Mouse (Mus musculus) myocyte (in vitro differentiated cells): ENCODE measurements around the gene Pla2g2d.

Source experiments
- E2F4 ChIP-seq: IDR thresholded peaks from one replicate; pipeline ENCODE4 v1.6.1; 2011; ENCODE audit warnings: mild to moderate bottlenecking, control low read depth, moderate library complexity; ENCODE audit not compliant: insufficient read depth
- MAX ChIP-seq: IDR thresholded peaks from one replicate; pipeline ENCODE4 v1.6.1; 2011; ENCODE audit warnings: low read depth, mild to moderate bottlenecking, control low read depth
- MYOD1 ChIP-seq, 3 experiments: IDR thresholded peaks; one replicate each; pipeline ENCODE4 v1.6.1; 2011; ENCODE audit warnings: control low read depth in 2 of 3, low read depth in 2 of 3, mild to moderate bottlenecking in 2 of 3, moderate library complexity in 1 of 3; ENCODE audit not compliant: insufficient read length in 2 of 3, control insufficient read depth in 1 of 3
- MYOG ChIP-seq, 3 experiments: IDR thresholded peaks; one replicate each; pipeline ENCODE4 v1.6.1; 2011; ENCODE audit warnings: control low read depth in 2 of 3, low read depth in 2 of 3, mild to moderate bottlenecking in 2 of 3; ENCODE audit not compliant: insufficient read length in 2 of 3, control insufficient read depth in 1 of 3, insufficient read depth in 1 of 3
- POLR2A ChIP-seq: IDR thresholded peaks from one replicate; pipeline ENCODE4 v1.6.1; 2011; ENCODE audit warnings: low read depth, mild to moderate bottlenecking, control low read depth, moderate library complexity; ENCODE audit not compliant: insufficient read length
- POLR2AphosphoS2 ChIP-seq: IDR thresholded peaks from one replicate; pipeline ENCODE4 v1.6.1; 2011; ENCODE audit warnings: low read depth, control low read depth; ENCODE audit not compliant: insufficient read length
- TCF12 ChIP-seq: IDR thresholded peaks from one replicate; pipeline ENCODE4 v1.6.1; 2011; ENCODE audit warnings: mild to moderate bottlenecking, control low read depth; ENCODE audit not compliant: poor library complexity, insufficient read depth, severe bottlenecking

GRCm38 (mm10) chr4:138771970-138772369 lies 3.6 kb upstream of the Pla2g2d start:
- no peak for TF ChIP-seq POLR2A
- TF ChIP-seq POLR2AphosphoS2, result no peak
- no peak for TF ChIP-seq E2F4
- TF ChIP-seq MYOD1 (IDR thresholded peaks at IDR 0.05; ENCODE audit: control insufficient read depth in 1 of 3, insufficient read length in 2 of 3, low read depth in 2 of 3), result no peak
- TF ChIP-seq MAX, result no peak
- no peak for TF ChIP-seq TCF12
- no peak for TF ChIP-seq MYOG (IDR thresholded peaks at IDR 0.05; ENCODE audit: control insufficient read depth in 1 of 3, insufficient read depth in 1 of 3, insufficient read length in 2 of 3, low read depth in 2 of 3)
